ENCODE assay signal across 20 mouse cellular contexts in genomic region chr2:166084111-166084510, GRCm38 (mm10).
"Had no signal": no experiment of that assay in that cellular context is flagged by ENCODE, and none has a peak within 500 bp of the region (broad histone marks: within the 10 kb centered on the region; RNA-seq: fewer than 3 reads in every experiment).

No protein-coding gene starts in this region.

- H3K27ac ChIP-seq: intestine, embryonic 15.5 days; kidney, embryonic 15.5 days; liver, embryonic 13.5 days; midbrain, embryonic 10.5 days; neural tube, embryonic 12.5 days; neural tube, embryonic 15.5 days; stomach, postnatal 0 days had no signal

- ATAC-seq: intestine, embryonic 15.5 days; midbrain, embryonic 13.5 days had no signal

- H3K4me3 ChIP-seq: intestine, embryonic 15.5 days; kidney, embryonic 15.5 days; liver, embryonic 13.5 days; megakaryocyte, embryonic 14.5 days; midbrain, embryonic 10.5 days; midbrain, embryonic 13.5 days; myocyte; neural tube, embryonic 12.5 days; neural tube, embryonic 15.5 days had no signal

- H3K36me3 ChIP-seq: liver, embryonic 13.5 days had no signal

- H3K4me2 ChIP-seq: intestine, embryonic 15.5 days; kidney, embryonic 15.5 days; liver, embryonic 13.5 days; lung, embryonic 14.5 days; midbrain, embryonic 13.5 days; neural tube, embryonic 12.5 days; neural tube, embryonic 15.5 days had no signal

- H3K9me3 ChIP-seq: intestine, embryonic 15.5 days; kidney, embryonic 15.5 days; liver, embryonic 13.5 days; megakaryocyte, embryonic 14.5 days; midbrain, embryonic 10.5 days; midbrain, embryonic 13.5 days; neural tube, embryonic 12.5 days; neural tube, embryonic 15.5 days had no signal

- H3K9ac ChIP-seq: intestine, embryonic 15.5 days; kidney, embryonic 15.5 days; liver, embryonic 13.5 days; lung, embryonic 14.5 days; midbrain, embryonic 13.5 days; neural tube, embryonic 12.5 days; neural tube, embryonic 15.5 days had no signal

- DNase-seq: kidney, adult 11 months; kidney, adult 8-10 months; kidney, postnatal 10 days; kidney, postnatal 36 days; liver, embryonic 13.5 days; lung, embryonic 14.5 days; right cerebral cortex, adult 18-20 months; right cerebral cortex, postnatal 14 days; right cerebral cortex, postnatal 4 days; thymus, adult 2 months; thymus, postnatal 14 days had no signal

- H3K27me3 ChIP-seq: intestine, embryonic 15.5 days; kidney, embryonic 15.5 days; liver, embryonic 13.5 days; midbrain, embryonic 13.5 days; neural tube, embryonic 12.5 days; neural tube, embryonic 15.5 days had no signal
